26 mouse cellular contexts compared by ENCODE assay signal in genomic region chr10:30585691-30586090, GRCm38 (mm10). TPM values are rescaled to one million over a fixed set of nuclear protein-coding genes. Genes with fewer than 3 reads are reported as not detected.
DNase-seq lines count a peak whose midpoint lies in the region; ATAC-seq lines count a peak whose summit lies in the region.
"Had no signal": no experiment of that assay in that cellular context is flagged by ENCODE, and none has a peak within 500 bp of the region (broad histone marks: within the 10 kb centered on the region; RNA-seq: fewer than 3 reads in every experiment).

No protein-coding gene starts in this region.

- H3K4me3 ChIP-seq in liver, embryonic 11.5 days (ENCODE audit: low read depth, low read length), result no peak overlapping the region
- no peak overlapping the region for H3K4me3 ChIP-seq in liver, embryonic 13.5 days (replicated peaks)
- H3K4me3 ChIP-seq: forebrain, embryonic 10.5 days; forebrain, embryonic 13.5 days; heart, adult 2 months; heart, embryonic 10.5 days; heart, embryonic 13.5 days had no signal

- 84% methylated on average over 1 of the region's 1 CpGs for WGBS in liver, embryonic 11.5 days
- 57% methylated on average over 1 of the region's 1 CpGs for WGBS in liver, embryonic 13.5 days (ENCODE audit: insufficient replicate concordance)

- ATAC-seq in liver, embryonic 11.5 days (replicated peaks; ENCODE audit: low FRiP score), result peak; percentile 65
- ATAC-seq in liver, embryonic 13.5 days (ENCODE audit: low read depth), result peak; percentile 60; the same call in 1 of the 2 replicates
- ATAC-seq in megakaryocyte-erythroid progenitor cell, adult 5-6 weeks (replicated peaks; ENCODE audit: low FRiP score, low TSS enrichment, poor library complexity, severe bottlenecking), result peak; percentile 65; the same call in 1 of the 2 replicates
- ATAC-seq: forebrain, embryonic 13.5 days; forebrain, embryonic 16.5 days; hindbrain, postnatal 0 days had no signal

- no peak overlapping the region for H3K9ac ChIP-seq in liver, embryonic 11.5 days (ENCODE audit: low read depth, low read length)
- H3K9ac ChIP-seq in liver, embryonic 13.5 days, result no peak overlapping the region
- H3K9ac ChIP-seq: forebrain, embryonic 13.5 days; heart, embryonic 13.5 days; hindbrain, embryonic 14.5 days had no signal

- no peaks in the 10 kb centered on the region for H3K9me3 ChIP-seq in liver, embryonic 11.5 days (ENCODE audit: control insufficient read depth, low read length)
- H3K9me3 ChIP-seq in liver, embryonic 13.5 days (replicated peaks), result no peaks in the 10 kb centered on the region
- H3K9me3 ChIP-seq: forebrain, embryonic 10.5 days; forebrain, embryonic 13.5 days; heart, embryonic 10.5 days; heart, embryonic 13.5 days had no signal

- peaks cover 13% of the 10 kb centered on the region; the same call in 1 of the 2 replicates for H3K36me3 ChIP-seq in liver, embryonic 11.5 days (ENCODE audit: control insufficient read depth, insufficient read depth, low read length)
- peaks cover 53% of the 10 kb centered on the region for H3K36me3 ChIP-seq in liver, embryonic 13.5 days

- H3K4me1 ChIP-seq in liver, embryonic 11.5 days (replicated peaks; ENCODE audit: control insufficient read depth, insufficient read depth, low read length), result no peaks in the 10 kb centered on the region
- H3K4me1 ChIP-seq in liver, embryonic 13.5 days (replicated peaks), result peaks cover 5% of the 10 kb centered on the region
- H3K4me1 ChIP-seq: forebrain, embryonic 10.5 days; forebrain, embryonic 13.5 days; heart, embryonic 10.5 days; heart, embryonic 13.5 days had no signal

- DNase-seq in liver, embryonic 11.5 days (ENCODE audit: low spot score), result no peak
- no peak for DNase-seq in liver
- DNase-seq in MEL-GATA-1-ER (ENCODE audit: extremely low read depth, low read depth), result peak; percentile 36
- no peak for DNase-seq in liver, embryonic 13.5 days
- DNase-seq in ovary, postnatal 10 days (ENCODE audit: low spot score), result no peak
- DNase-seq in left cerebral cortex, adult 18-20 months (ENCODE audit: low spot score in 2 of 2), result no peak
- no peak for DNase-seq in right cerebral cortex, postnatal 36 days (ENCODE audit: low spot score in 2 of 2)
- DNase-seq: adrenal gland, postnatal 10 days; adrenal gland, postnatal 36 days; cerebellum, adult 11-12 months; cerebellum, adult 8-10 months; cerebellum, postnatal 10 days; cerebellum, postnatal 36 days; gastrocnemius, postnatal 10 days; gastrocnemius, postnatal 36 days; heart, adult 2 months; heart, postnatal 14 days; heart, postnatal 4 days had no signal

- H3K27me3 ChIP-seq in liver, embryonic 11.5 days (replicated peaks; ENCODE audit: control insufficient read depth, insufficient read depth, low read length), result no peaks in the 10 kb centered on the region
- H3K27me3 ChIP-seq in liver, embryonic 13.5 days, result no peaks in the 10 kb centered on the region
- H3K27me3 ChIP-seq: forebrain, embryonic 13.5 days; heart, embryonic 13.5 days had no signal

- H3K4me2 ChIP-seq in liver, embryonic 11.5 days, result no peak overlapping the region
- no peak overlapping the region for H3K4me2 ChIP-seq in liver, embryonic 13.5 days
- H3K4me2 ChIP-seq: forebrain, embryonic 13.5 days; heart, embryonic 13.5 days; hindbrain, embryonic 14.5 days had no signal

- H3K27ac ChIP-seq in liver, embryonic 11.5 days (ENCODE audit: low read depth, low read length), result no peak overlapping the region
- no peak overlapping the region for H3K27ac ChIP-seq in liver, embryonic 13.5 days
- H3K27ac ChIP-seq: forebrain, embryonic 10.5 days; forebrain, embryonic 13.5 days; heart, adult 2 months; heart, embryonic 10.5 days; heart, embryonic 13.5 days; hindbrain, embryonic 14.5 days; hindbrain, postnatal 0 days had no signal

RNA-seq across cellular contexts. Expression of gene Trmt11, which starts 14.9 kb away (rescaled TPM):
- polyA plus RNA-seq in liver, embryonic 11.5 days (2014; fragmentation: Nextera tagmentation; extraction: Ambion mirVana), result 38.3 and 40.9 TPM in 2 replicates
- polyA plus RNA-seq in liver, embryonic 13.5 days (2015; fragmentation: Nextera tagmentation; extraction: Ambion mirVana), result 21.8 and 25.1 TPM in 2 replicates
- total RNA-seq in megakaryocyte-erythroid progenitor cell, adult 5-6 weeks (2014; fragmentation: Nextera tagmentation), result 34.8 and 46.2 TPM in 2 replicates
- total RNA-seq in megakaryocyte-erythroid progenitor cell, adult 5-6 weeks (2017), result 37.8 and 45.0 TPM in 2 replicates
- total RNA-seq in left cerebral cortex, adult 18-20 months (2021), result 1 to 10 TPM; 9.7 to 9.9 TPM

RNA-seq across cellular contexts. Expression of gene Hint3, which starts 43.7 kb away (rescaled TPM):
- polyA plus RNA-seq in liver, embryonic 11.5 days (2014; fragmentation: Nextera tagmentation; extraction: Ambion mirVana), result 18.6 and 19.3 TPM in 2 replicates
- 15.9 and 17.0 TPM in 2 replicates for polyA plus RNA-seq in liver, embryonic 13.5 days (2015; fragmentation: Nextera tagmentation; extraction: Ambion mirVana)
- 13.0 and 15.8 TPM in 2 replicates for total RNA-seq in megakaryocyte-erythroid progenitor cell, adult 5-6 weeks (2014; fragmentation: Nextera tagmentation)
- 4.5 and 13.7 TPM in 2 replicates for total RNA-seq in megakaryocyte-erythroid progenitor cell, adult 5-6 weeks (2017)
- total RNA-seq in left cerebral cortex, adult 18-20 months (2021), result 10 to 100 TPM; 48.9 to 49.9 TPM
